Mouse (Mus musculus) lung, postnatal 10 days (tissue): Measurements from ENCODE around the gene C1qtnf12.

Experiments used
- DNase-seq: peaks from one replicate; pipeline ENCODE4 v3.0.0; 2021

Gene C1qtnf12

GRCm38 (mm10) chr4:155962167-155962971, at the start of gene C1qtnf12:
TSS of gene C1qtnf12 (plus strand) at chr4:155962318.
- peak; percentile 56 for DNase-seq

GRCm38 (mm10) chr4:155932031-155932430, 30.1 kb upstream of the C1qtnf12 start:
- no peak for DNase-seq

- peak; percentile 70 for DNase-seq
Observed at GRCm38 (mm10) chr4:155943049-155943452, 19.1 kb upstream of the C1qtnf12 start.

GRCm38 (mm10) chr4:155943534-155944249, 18.4 kb upstream of the C1qtnf12 start, which contains the start of gene Ube2j2:
TSS of gene Ube2j2 (plus strand) at chr4:155943831.
- DNase-seq: peak; percentile 98

GRCm38 (mm10) chr4:155944271-155944670, 17.8 kb upstream of the C1qtnf12 start:
- no peak for DNase-seq

GRCm38 (mm10) chr4:155947094-155947493, 15.0 kb upstream of the C1qtnf12 start:
- DNase-seq: no peak

GRCm38 (mm10) chr4:155955491-155955890, 6.6 kb upstream of the C1qtnf12 start:
- no peak for DNase-seq

GRCm38 (mm10) chr4:155959275-155959674, 2.8 kb upstream of the C1qtnf12 start:
- DNase-seq: peak; percentile 89

- DNase-seq: no peak
Observed at GRCm38 (mm10) chr4:155963106-155963505, 988 bp downstream of the C1qtnf12 start.

GRCm38 (mm10) chr4:155964396-155964795, 2.3 kb downstream of the C1qtnf12 start:
- no peak for DNase-seq

- DNase-seq: no peak
Observed at GRCm38 (mm10) chr4:155969043-155969653, 7.0 kb downstream of the C1qtnf12 start.

GRCm38 (mm10) chr4:155970286-155970685, 8.2 kb downstream of the C1qtnf12 start:
- DNase-seq: no peak

GRCm38 (mm10) chr4:155972651-155973050, 10.5 kb downstream of the C1qtnf12 start:
- no peak for DNase-seq

- no peak for DNase-seq
Observed at GRCm38 (mm10) chr4:155973239-155973638, 11.1 kb downstream of the C1qtnf12 start.

GRCm38 (mm10) chr4:155981436-155982082, 19.4 kb downstream of the C1qtnf12 start:
- no peak for DNase-seq

- no peak for DNase-seq
Observed at GRCm38 (mm10) chr4:155983788-155984187, 21.7 kb downstream of the C1qtnf12 start.

- peak; percentile 25 for DNase-seq
Observed at GRCm38 (mm10) chr4:155991211-155991907, 29.2 kb downstream of the C1qtnf12 start.

- no peak for DNase-seq
Observed at GRCm38 (mm10) chr4:155991908-155992230, 29.8 kb downstream of the C1qtnf12 start.

- DNase-seq: peak; percentile 89
Observed at GRCm38 (mm10) chr4:155992241-155992905, 30.3 kb downstream of the C1qtnf12 start, which contains the start of the genes B3galt6 and Sdf4. TSS of gene B3galt6 (minus strand) at chr4:155992649. TSS of gene Sdf4 (plus strand) at chr4:155992872.

GRCm38 (mm10) chr4:155992906-155993547, 30.9 kb downstream of the C1qtnf12 start:
- peak; percentile 96 for DNase-seq

GRCm38 (mm10) chr4:155993606-155994005, 31.5 kb downstream of the C1qtnf12 start:
- no peak for DNase-seq
